Comparison of ENCODE assay signal across 8 mouse cellular contexts in the genomic region with DNA sequence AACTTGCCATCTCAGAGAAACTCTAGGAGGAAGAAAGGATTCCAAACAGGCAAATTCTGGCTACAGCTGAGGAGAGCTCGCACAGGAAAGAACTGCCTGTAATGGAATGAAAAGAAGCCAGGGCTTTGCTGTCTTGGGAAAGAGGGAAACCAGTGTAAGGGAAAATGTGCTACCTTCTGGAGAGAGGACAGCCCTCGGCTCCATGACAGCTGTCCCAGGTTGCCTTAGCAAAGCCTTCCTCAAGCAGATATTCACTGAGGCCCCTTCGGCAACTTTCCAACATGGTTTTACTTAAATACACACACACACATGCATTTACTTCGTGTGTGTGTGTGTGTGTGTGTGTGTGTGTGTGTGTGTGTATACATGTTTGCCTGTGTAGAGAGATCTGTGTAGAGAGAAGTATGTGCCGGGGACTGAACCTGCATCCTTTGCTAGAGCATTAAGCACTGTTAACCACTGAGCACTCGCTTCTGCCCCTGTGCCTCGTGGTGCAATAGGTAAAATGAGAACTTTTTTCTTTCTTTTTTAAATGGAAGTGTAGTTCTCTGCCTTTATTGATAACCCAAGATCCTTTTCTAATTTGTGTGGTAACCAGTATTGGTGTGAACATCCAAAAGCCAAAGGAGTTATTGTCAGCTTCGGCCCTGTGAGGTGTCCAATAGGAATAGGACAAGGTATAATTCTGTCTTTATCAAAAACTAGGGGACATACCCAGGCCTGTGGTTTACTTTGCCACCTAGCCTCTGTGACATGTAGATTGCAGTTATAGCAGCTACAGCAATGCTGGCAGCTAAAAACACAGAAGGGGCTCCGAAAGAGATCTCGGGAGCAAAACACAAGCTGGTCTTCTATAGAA.
DNase-seq lines count a peak whose midpoint lies in the region; ATAC-seq and TF ChIP-seq lines count a peak whose summit lies in the region.

No protein-coding gene starts in this region.

- H3K9ac ChIP-seq in CH12.LX (ENCODE audit: insufficient read depth, low read depth) = peak overlapping the region; percentile 62
- peak overlapping the region; percentile 44; the same call in 1 of the 2 replicates for H3K9ac ChIP-seq in hindbrain, embryonic 11.5 days (ENCODE audit: low read depth, low read length)
- no peak overlapping the region for H3K9ac ChIP-seq in lung, postnatal 0 days (replicated peaks; ENCODE audit: low read depth)
- H3K9ac ChIP-seq in stomach, postnatal 0 days (ENCODE audit: low read length) = peak overlapping the region; percentile 75

- TF ChIP-seq POLR2A in CH12.LX (IDR thresholded peaks at IDR 0.05; ENCODE audit: low read depth, low read length) = no peak

- H3K27ac ChIP-seq in heart, embryonic 10.5 days = peak overlapping the region; percentile 97
- H3K27ac ChIP-seq in CH12.LX (ENCODE audit: insufficient read depth, low read depth) = peak overlapping the region; percentile 57
- H3K27ac ChIP-seq in hindbrain, embryonic 11.5 days (ENCODE audit: low read depth, low read length) = peak overlapping the region; percentile 96
- H3K27ac ChIP-seq in lung, postnatal 0 days (ENCODE audit: low read length) = peak overlapping the region; percentile 87
- peak overlapping the region; percentile 90 for H3K27ac ChIP-seq in stomach, postnatal 0 days (replicated peaks)

- H3K4me3 ChIP-seq in heart, embryonic 10.5 days = peak overlapping the region; percentile 71
- H3K4me3 ChIP-seq in CH12.LX (replicated peaks in 1 of 3; ENCODE audit: low read depth in 2 of 3, low read length in 2 of 3, poor library complexity in 1 of 3) = peak overlapping the region; percentile 21 to 43 (median 34)
- peak overlapping the region; percentile 54 for H3K4me3 ChIP-seq in hindbrain, embryonic 11.5 days (ENCODE audit: low read depth, low read length)
- H3K4me3 ChIP-seq in lung, postnatal 0 days (ENCODE audit: low read depth, low read length) = peak overlapping the region; percentile 62
- peak overlapping the region; percentile 56 for H3K4me3 ChIP-seq in stomach, postnatal 0 days (ENCODE audit: low read depth, low read length)

- in situ Hi-C loops in CH12.LX (cut with MboI; ENCODE audit: low pct_ligation_motif_present, low pct_unique_long_range_greater_than_20kb, low sequenced_read_pairs) = loop anchor here (25.0 kb wide), 1 partner anchor 495 kb away; the partner anchor contains the start of gene Rlim

- no peaks in the 10 kb centered on the region for H3K4me1 ChIP-seq in heart, embryonic 10.5 days
- H3K4me1 ChIP-seq in CH12.LX (ENCODE audit: control insufficient read depth in 1 of 2, insufficient read depth in 2 of 2) = peaks cover 0 to 11% of the 10 kb centered on the region in 2 experiments; a peak in 1 of 4 replicates
- 0 out of 2 replicates have a peak, but pooled peaks cover 3% of the 10 kb centered on the region for H3K4me1 ChIP-seq in hindbrain, embryonic 11.5 days (replicated peaks; ENCODE audit: control insufficient read depth, insufficient read depth, low read length)
- no peaks in the 10 kb centered on the region; the same call in 1 of the 2 replicates for H3K4me1 ChIP-seq in lung, postnatal 0 days (ENCODE audit: insufficient read depth, low read depth, low read length)
- no peaks in the 10 kb centered on the region for H3K4me1 ChIP-seq in stomach, postnatal 0 days (replicated peaks; ENCODE audit: control insufficient read depth, insufficient read depth)

- no peak for TF ChIP-seq CTCF in CH12.LX (conservative IDR thresholded peaks at IDR 0.05 in 1 of 2, IDR thresholded peaks at IDR 0.05 in 1 of 2; ENCODE audit: low read depth in 2 of 2, low read length in 2 of 2)
- no peak for TF ChIP-seq CTCF in lung, postnatal 0 days (IDR thresholded peaks at IDR 0.05)
- TF ChIP-seq CTCF in stomach, postnatal 0 days (IDR thresholded peaks at IDR 0.05; ENCODE audit: low read depth) = no peak

- H3K36me3 ChIP-seq in heart, embryonic 10.5 days = peaks cover 9% of the 10 kb centered on the region; the same call in 1 of the 2 replicates
- H3K36me3 ChIP-seq in CH12.LX (replicated peaks in 1 of 2; ENCODE audit: control insufficient read depth in 1 of 2, insufficient read depth in 1 of 2, low read length in 1 of 2) = peaks cover 0 to 7% of the 10 kb centered on the region in 2 experiments
- no peaks in the 10 kb centered on the region for H3K36me3 ChIP-seq in hindbrain, embryonic 11.5 days (ENCODE audit: control insufficient read depth, insufficient read depth, low read length)
- no peaks in the 10 kb centered on the region for H3K36me3 ChIP-seq in lung, postnatal 0 days (ENCODE audit: insufficient read depth, low read length)
- H3K36me3 ChIP-seq in stomach, postnatal 0 days (ENCODE audit: control insufficient read depth, insufficient read depth, low read length) = no peaks in the 10 kb centered on the region

- H3K4me2 ChIP-seq in CH12.LX (ENCODE audit: insufficient read depth, low read depth, poor library complexity, severe bottlenecking) = peak overlapping the region; percentile 56
- H3K4me2 ChIP-seq in hindbrain, embryonic 11.5 days (replicated peaks; ENCODE audit: low read depth, low read length) = peak overlapping the region; percentile 42
- peak overlapping the region; percentile 55 for H3K4me2 ChIP-seq in lung, postnatal 0 days (replicated peaks; ENCODE audit: low read depth, low read length)
- H3K4me2 ChIP-seq in stomach, postnatal 0 days (replicated peaks; ENCODE audit: low read depth) = peak overlapping the region; percentile 48

- peak; percentile 36 for ATAC-seq in hindbrain, embryonic 11.5 days (ENCODE audit: low FRiP score)
- 0 out of 2 replicates have a peak, but pooled peaks have one; percentile 1 for ATAC-seq in lung, postnatal 0 days
- peak; percentile 13; the same call in 1 of the 2 replicates for ATAC-seq in stomach, postnatal 0 days (ENCODE audit: low FRiP score, low TSS enrichment)

- peaks cover 16% of the 10 kb centered on the region for H3K79me2 ChIP-seq in CH12.LX (replicated peaks; ENCODE audit: control insufficient read depth, extremely low read depth, insufficient read depth, poor library complexity, severe bottlenecking)

- intact Hi-C loops in heart, postnatal 25 days (cut with DNase I) = loop anchor here (5.0 kb wide), 1 partner anchor 35 kb away; no protein-coding TSS in a partner anchor

- no peak for TF ChIP-seq EP300 in CH12.LX (IDR thresholded peaks at IDR 0.05; ENCODE audit: low read length)
- TF ChIP-seq EP300 in lung, postnatal 0 days (IDR thresholded peaks at IDR 0.05) = no peak
- TF ChIP-seq EP300 in stomach, postnatal 0 days (optimal IDR thresholded peaks at IDR 0.05) = no peak

- dilution Hi-C loops in CH12.LX (cut with MboI; ENCODE audit: extremely low pct_ligation_motif_present, extremely low pct_unique_long_range_greater_than_20kb, low sequenced_read_pairs) = no loop called here

- WGBS in heart, embryonic 10.5 days = 47% methylated on average over 10 of the region's 10 CpGs
- WGBS in hindbrain, embryonic 11.5 days = 42% methylated on average over 10 of the region's 10 CpGs
- 31% methylated on average over 10 of the region's 10 CpGs for WGBS in lung, postnatal 0 days
- WGBS in stomach, postnatal 0 days = 35% methylated on average over 10 of the region's 10 CpGs

- TF ChIP-seq RAD21 in CH12.LX (IDR thresholded peaks at IDR 0.05; ENCODE audit: low read depth, low read length) = no peak

- H3K27me3 ChIP-seq in heart, embryonic 10.5 days (ENCODE audit: insufficient read depth, poor library complexity, severe bottlenecking) = no peaks in the 10 kb centered on the region
- H3K27me3 ChIP-seq in CH12.LX (replicated peaks) = no peaks in the 10 kb centered on the region
- no peaks in the 10 kb centered on the region for H3K27me3 ChIP-seq in hindbrain, embryonic 11.5 days (ENCODE audit: control insufficient read depth, insufficient read depth, low read length)
- no peaks in the 10 kb centered on the region for H3K27me3 ChIP-seq in lung, postnatal 0 days (replicated peaks; ENCODE audit: insufficient read depth, low read length)
- H3K27me3 ChIP-seq in stomach, postnatal 0 days (ENCODE audit: control insufficient read depth, insufficient read depth, low read length) = no peaks in the 10 kb centered on the region

- DNase-seq in heart, embryonic 10.5 days (ENCODE audit: low spot score) = no peak
- no peak for DNase-seq in heart, postnatal 25 days (ENCODE audit: low spot score)
- peak; percentile 17 for DNase-seq in CH12.LX (ENCODE audit: extremely low read depth)
- peak; percentile 27 for DNase-seq in embryo, embryonic 11 days
- DNase-seq in hindbrain, embryonic 11.5 days (ENCODE audit: low spot score) = peak; percentile 41
- peak; percentile 20 for DNase-seq in lung, postnatal 0 days (ENCODE audit: low spot score)
- no peak for DNase-seq in stomach, postnatal 0 days (ENCODE audit: low spot score)
- no peak for DNase-seq in urinary bladder, adult 2 months (ENCODE audit: low spot score)

- no peaks in the 10 kb centered on the region for H3K9me3 ChIP-seq in heart, embryonic 10.5 days
- H3K9me3 ChIP-seq in CH12.LX (replicated peaks; ENCODE audit: low read length) = no peaks in the 10 kb centered on the region
- H3K9me3 ChIP-seq in hindbrain, embryonic 11.5 days (ENCODE audit: control insufficient read depth, low read length) = no peaks in the 10 kb centered on the region
- H3K9me3 ChIP-seq in lung, postnatal 0 days (ENCODE audit: low read length) = no peaks in the 10 kb centered on the region
- H3K9me3 ChIP-seq in stomach, postnatal 0 days (ENCODE audit: control insufficient read depth, low read length) = no peaks in the 10 kb centered on the region

TF ChIP-seq in CH12.LX, 34 proteins besides CTCF, POLR2A, EP300 and RAD21:
- TF ChIP-seq UBTF (IDR thresholded peaks at IDR 0.05; ENCODE audit: low read depth, low read length) (no peak), MAX (IDR thresholded peaks at IDR 0.05; ENCODE audit: low read length) (no peak), RCOR1 (conservative IDR thresholded peaks at IDR 0.05; ENCODE audit: low read depth, low read length) (no peak), CHD1 (IDR thresholded peaks at IDR 0.05; ENCODE audit: low read depth, low read length) (no peak), MEF2A (IDR thresholded peaks at IDR 0.05; ENCODE audit: borderline replicate concordance, low read depth, low read length) (no peak), BHLHE40 (IDR thresholded peaks at IDR 0.05; ENCODE audit: low read depth, low read length) (no peak), PAX5 (IDR thresholded peaks at IDR 0.05; ENCODE audit: low read length) (no peak), MYC (IDR thresholded peaks at IDR 0.05; ENCODE audit: low read depth, low read length) (no peak), MAFK (IDR thresholded peaks at IDR 0.05; ENCODE audit: insufficient replicate concordance, low read length) (no peak), NELFE (IDR thresholded peaks at IDR 0.05; ENCODE audit: low read depth, low read length) (no peak), IRF4 (IDR thresholded peaks at IDR 0.05; ENCODE audit: low read depth, low read length) (no peak), POLR2AphosphoS2 (IDR thresholded peaks at IDR 0.05; ENCODE audit: low read depth, low read length) (no peak), JUND (conservative IDR thresholded peaks at IDR 0.05; ENCODE audit: low read depth, low read length) (no peak), SMC3 (IDR thresholded peaks at IDR 0.05; ENCODE audit: low read depth, low read length) (no peak)

Comparison
In these comparisons a context has a peak if more than half of its experiments do, and no peak if none do; other contexts are left out.
1. DNase-seq: peak in CH12.LX (single experiment), embryo, embryonic 11 days (single experiment), hindbrain, embryonic 11.5 days (single experiment) and lung, postnatal 0 days (single experiment); none in heart, embryonic 10.5 days (single experiment), heart, postnatal 25 days (single experiment), stomach, postnatal 0 days (single experiment) and urinary bladder, adult 2 months (single experiment).
2. Peak in every context shown above with its lines, with median percentiles within 50 percentile points of each other: H3K27ac ChIP-seq, H3K4me3 ChIP-seq, H3K4me2 ChIP-seq and ATAC-seq.